Mouse (Mus musculus): Measurements from ENCODE around the gene Tfip11.

DNA sequence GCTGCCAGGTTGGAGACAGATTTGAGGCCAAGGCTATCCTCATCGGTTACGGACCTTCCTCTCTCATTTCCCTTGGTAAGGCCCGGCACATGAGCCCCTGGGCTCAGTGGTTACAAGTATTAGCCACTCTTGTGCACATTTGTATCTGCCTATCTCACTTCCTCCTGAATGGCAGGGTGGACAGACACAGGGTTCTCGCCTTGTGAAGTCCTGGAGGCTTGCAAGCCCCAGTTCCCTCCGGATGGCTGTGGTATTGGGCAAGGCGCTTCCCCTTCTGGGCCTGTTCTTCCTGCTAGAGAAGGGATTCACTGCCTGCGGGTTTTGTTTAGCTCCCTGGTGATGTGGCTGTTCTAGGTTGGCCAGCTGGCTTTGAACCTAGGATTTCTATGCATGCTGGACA is 46.0 kb upstream of the Tfip11 start:
- no peak for TF ChIP-seq POLR2A (IDR thresholded peaks at IDR 0.05; ENCODE audit: insufficient read depth, low read length)
- TF ChIP-seq EP300 (IDR thresholded peaks at IDR 0.05; ENCODE audit: insufficient read depth, low read depth, low read length), result no peak
- TF ChIP-seq CTCF (IDR thresholded peaks at IDR 0.05; ENCODE audit: low read depth, low read length), result no peak
